Mouse (Mus musculus): ENCODE measurements around the gene Gja6. TPM values are rescaled to one million over a fixed set of nuclear protein-coding genes. Genes with fewer than 3 reads are reported as not detected.

The Gja6 gene
- polyA plus RNA-seq, 1 experiment from 2014 or later: not detected

GRCm38 (mm10) chrX:160905913-160906312 is 939 bp downstream of the Gja6 start:
- Histone ChIP-seq H3K27ac (replicated peaks in 1 of 2; ENCODE audit: control insufficient read depth in 1 of 2, insufficient read depth in 1 of 2, low read depth in 2 of 2, low read length in 2 of 2) (no peak overlapping the region), H3K4me1 (ENCODE audit: control insufficient read depth in 2 of 2, insufficient read depth in 2 of 2, low read length in 2 of 2) (no peaks in the 10 kb centered on the region; a peak in 1 of 4 replicates), H3K27me3 (ENCODE audit: control insufficient read depth, insufficient read depth, low read length) (no peaks in the 10 kb centered on the region), H3K4me2 (ENCODE audit: low read length) (no peak overlapping the region), H3K9me3 (ENCODE audit: control insufficient read depth, low read length) (no peaks in the 10 kb centered on the region), H3K36me3 (ENCODE audit: control insufficient read depth, insufficient read depth, low read length) (no peaks in the 10 kb centered on the region), H3K4me3 (ENCODE audit: control insufficient read depth in 1 of 2, insufficient read depth in 1 of 2, low read depth in 1 of 2, low read length in 2 of 2) (no peak overlapping the region), H3K9ac (ENCODE audit: low read length) (no peak overlapping the region)
- WGBS: 70% methylated on average over 4 of the region's 4 CpGs
- no peak for ATAC-seq (ENCODE audit: insufficient number of reproducible peaks, insufficient read depth, low FRiP score, low read depth)

DNA sequence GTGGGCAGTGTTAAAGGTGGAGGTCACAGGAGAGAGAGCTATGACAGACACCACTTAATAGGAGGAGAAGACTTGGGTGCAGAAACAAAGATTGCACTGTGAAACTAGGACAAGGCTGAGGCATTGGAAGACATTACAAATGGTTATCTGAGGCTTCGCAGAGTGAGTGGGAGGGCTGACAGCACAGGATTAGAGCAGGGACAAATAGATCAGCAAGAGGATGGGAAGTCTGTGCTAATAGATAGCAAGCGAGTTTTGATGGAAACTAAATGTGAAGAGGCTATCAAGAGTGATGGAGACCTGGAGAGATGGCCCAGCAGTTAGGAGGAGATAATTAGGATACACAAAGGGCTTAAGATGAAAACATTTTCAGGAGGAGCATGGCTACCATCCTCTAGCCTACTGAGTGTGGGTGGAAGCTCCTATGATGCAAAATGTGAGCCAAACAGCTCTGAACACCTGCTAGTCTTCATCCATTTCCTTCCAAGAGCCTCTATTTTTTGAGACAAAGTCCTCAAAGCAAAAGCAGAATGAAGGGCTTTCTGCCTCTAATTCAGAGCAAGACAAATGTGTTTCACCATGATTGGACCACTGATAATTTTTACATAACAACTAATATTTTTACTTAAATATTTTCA is 1.7 kb downstream of the Gja6 start:
- Histone ChIP-seq H3K27me3 (ENCODE audit: control insufficient read depth, insufficient read depth, low read length) (no peaks in the 10 kb centered on the region), H3K27ac (replicated peaks in 1 of 2; ENCODE audit: control insufficient read depth in 1 of 2, insufficient read depth in 1 of 2, low read depth in 2 of 2, low read length in 2 of 2) (no peak overlapping the region), H3K4me3 (ENCODE audit: control insufficient read depth in 1 of 2, insufficient read depth in 1 of 2, low read depth in 1 of 2, low read length in 2 of 2) (no peak overlapping the region), H3K9me3 (ENCODE audit: control insufficient read depth, low read length) (no peaks in the 10 kb centered on the region), H3K4me2 (ENCODE audit: low read length) (no peak overlapping the region), H3K9ac (ENCODE audit: low read length) (no peak overlapping the region), H3K36me3 (ENCODE audit: control insufficient read depth, insufficient read depth, low read length) (no peaks in the 10 kb centered on the region), H3K4me1 (ENCODE audit: control insufficient read depth in 2 of 2, insufficient read depth in 2 of 2, low read length in 2 of 2) (no peaks in the 10 kb centered on the region; a peak in 1 of 4 replicates)
- 49% methylated on average over 2 of the region's 2 CpGs for WGBS
- ATAC-seq (ENCODE audit: insufficient number of reproducible peaks, insufficient read depth, low FRiP score, low read depth): no peak

DNA sequence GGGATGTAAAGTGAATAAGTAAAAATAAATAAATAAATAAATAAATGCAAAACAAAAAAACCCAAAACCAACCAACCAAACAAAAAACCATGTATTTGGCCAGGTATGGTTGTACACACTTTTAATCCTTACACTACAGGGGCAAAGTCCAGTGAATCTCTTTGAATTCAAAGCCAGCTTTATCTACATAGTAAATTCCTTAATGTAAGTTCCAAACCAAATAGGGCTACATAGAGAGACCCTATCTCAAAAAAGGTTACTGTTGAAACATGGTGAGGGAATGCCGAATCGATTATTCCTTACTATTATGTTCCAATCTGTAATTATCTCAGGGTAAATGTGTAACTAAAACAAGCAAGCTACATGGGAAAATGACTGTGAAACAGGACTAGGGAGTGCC is 5.7 kb downstream of the Gja6 start:
- Histone ChIP-seq H3K9me3 (ENCODE audit: control insufficient read depth, low read length) (no peaks in the 10 kb centered on the region), H3K27ac (replicated peaks in 1 of 2; ENCODE audit: control insufficient read depth in 1 of 2, insufficient read depth in 1 of 2, low read depth in 2 of 2, low read length in 2 of 2) (no peak overlapping the region), H3K36me3 (ENCODE audit: control insufficient read depth, insufficient read depth, low read length) (no peaks in the 10 kb centered on the region), H3K9ac (ENCODE audit: low read length) (no peak overlapping the region), H3K4me1 (ENCODE audit: control insufficient read depth in 2 of 2, insufficient read depth in 2 of 2, low read length in 2 of 2) (no peaks in the 10 kb centered on the region), H3K4me3 (ENCODE audit: control insufficient read depth in 1 of 2, insufficient read depth in 1 of 2, low read depth in 1 of 2, low read length in 2 of 2) (no peak overlapping the region), H3K27me3 (ENCODE audit: control insufficient read depth, insufficient read depth, low read length) (no peaks in the 10 kb centered on the region), H3K4me2 (ENCODE audit: low read length) (no peak overlapping the region)
- ATAC-seq (ENCODE audit: insufficient number of reproducible peaks, insufficient read depth, low FRiP score, low read depth): no peak
- WGBS: 76% methylated on average over 2 of the region's 2 CpGs

- ATAC-seq (ENCODE audit: insufficient number of reproducible peaks, insufficient read depth, low FRiP score, low read depth): no peak
- Histone ChIP-seq H3K9me3 (ENCODE audit: control insufficient read depth, low read length) (no peaks in the 10 kb centered on the region), H3K27ac (replicated peaks in 1 of 2; ENCODE audit: control insufficient read depth in 1 of 2, insufficient read depth in 1 of 2, low read depth in 2 of 2, low read length in 2 of 2) (no peak overlapping the region), H3K4me1 (ENCODE audit: control insufficient read depth in 2 of 2, insufficient read depth in 2 of 2, low read length in 2 of 2) (no peaks in the 10 kb centered on the region), H3K9ac (ENCODE audit: low read length) (no peak overlapping the region), H3K4me3 (ENCODE audit: control insufficient read depth in 1 of 2, insufficient read depth in 1 of 2, low read depth in 1 of 2, low read length in 2 of 2) (no peak overlapping the region), H3K27me3 (ENCODE audit: control insufficient read depth, insufficient read depth, low read length) (no peaks in the 10 kb centered on the region), H3K36me3 (ENCODE audit: control insufficient read depth, insufficient read depth, low read length) (no peaks in the 10 kb centered on the region), H3K4me2 (ENCODE audit: low read length) (no peak overlapping the region)
- 35% methylated on average over 1 of the region's 1 CpGs for WGBS
Observed at GRCm38 (mm10) chrX:160892077-160892476, 14.8 kb downstream of the Gja6 start.

GRCm38 (mm10) chrX:160886301-160886700 is 20.6 kb downstream of the Gja6 start:
- no peak overlapping the region for H3K9ac ChIP-seq (ENCODE audit: low read length)
- no peaks in the 10 kb centered on the region for H3K9me3 ChIP-seq (ENCODE audit: control insufficient read depth, low read length)
- no peaks in the 10 kb centered on the region for H3K36me3 ChIP-seq (ENCODE audit: control insufficient read depth, insufficient read depth, low read length)
- no peak for ATAC-seq (ENCODE audit: insufficient number of reproducible peaks, insufficient read depth, low FRiP score, low read depth)
- no peak overlapping the region for H3K4me2 ChIP-seq (ENCODE audit: low read length)
- H3K27me3 ChIP-seq (ENCODE audit: control insufficient read depth, insufficient read depth, low read length): no peaks in the 10 kb centered on the region
- no peaks in the 10 kb centered on the region for H3K4me1 ChIP-seq (ENCODE audit: control insufficient read depth in 2 of 2, insufficient read depth in 2 of 2, low read length in 2 of 2)
- no peak overlapping the region for H3K27ac ChIP-seq (replicated peaks in 1 of 2; ENCODE audit: control insufficient read depth in 1 of 2, insufficient read depth in 1 of 2, low read depth in 2 of 2, low read length in 2 of 2)
- H3K4me3 ChIP-seq (ENCODE audit: control insufficient read depth in 1 of 2, insufficient read depth in 1 of 2, low read depth in 1 of 2, low read length in 2 of 2): no peak overlapping the region
- WGBS: 73% methylated on average over 2 of the region's 2 CpGs

GRCm38 (mm10) chrX:160866576-160866975 is 40.3 kb downstream of the Gja6 start:
- Histone ChIP-seq H3K4me2 (ENCODE audit: low read length) (no peak overlapping the region), H3K4me1 (ENCODE audit: control insufficient read depth in 2 of 2, insufficient read depth in 2 of 2, low read length in 2 of 2) (no peaks in the 10 kb centered on the region), H3K27me3 (ENCODE audit: control insufficient read depth, insufficient read depth, low read length) (no peaks in the 10 kb centered on the region), H3K9me3 (ENCODE audit: control insufficient read depth, low read length) (no peaks in the 10 kb centered on the region), H3K9ac (ENCODE audit: low read length) (no peak overlapping the region), H3K27ac (replicated peaks in 1 of 2; ENCODE audit: control insufficient read depth in 1 of 2, insufficient read depth in 1 of 2, low read depth in 2 of 2, low read length in 2 of 2) (no peak overlapping the region), H3K4me3 (ENCODE audit: control insufficient read depth in 1 of 2, insufficient read depth in 1 of 2, low read depth in 1 of 2, low read length in 2 of 2) (no peak overlapping the region), H3K36me3 (ENCODE audit: control insufficient read depth, insufficient read depth, low read length) (no peaks in the 10 kb centered on the region)
- WGBS: 87% methylated on average over 4 of the region's 4 CpGs
- no peak for ATAC-seq (ENCODE audit: insufficient number of reproducible peaks, insufficient read depth, low FRiP score, low read depth)

DNA sequence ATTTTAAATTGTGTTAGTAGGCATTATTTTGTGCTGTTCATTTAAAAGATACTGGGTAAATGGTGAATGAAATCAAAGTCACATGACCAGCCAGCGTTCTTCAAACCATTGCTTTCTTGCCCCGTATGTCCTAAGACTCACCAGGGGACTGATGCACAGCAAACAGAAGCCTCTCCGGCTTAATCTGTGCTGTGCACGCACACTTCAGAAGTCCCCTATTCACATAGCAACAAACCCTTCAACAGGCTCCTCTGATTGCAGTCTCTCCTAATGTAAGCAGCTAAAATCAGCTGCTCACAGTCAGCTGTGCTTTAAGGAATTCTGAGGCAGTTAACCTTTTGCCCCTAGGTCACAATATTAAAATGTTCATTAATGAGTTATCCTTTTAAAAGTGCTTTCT is 41.8 kb downstream of the Gja6 start:
- H3K4me2 ChIP-seq (ENCODE audit: low read length): no peak overlapping the region
- H3K4me3 ChIP-seq (ENCODE audit: control insufficient read depth in 1 of 2, insufficient read depth in 1 of 2, low read depth in 1 of 2, low read length in 2 of 2): no peak overlapping the region
- no peaks in the 10 kb centered on the region for H3K36me3 ChIP-seq (ENCODE audit: control insufficient read depth, insufficient read depth, low read length)
- 82% methylated on average over 4 of the region's 4 CpGs for WGBS
- H3K9ac ChIP-seq (ENCODE audit: low read length): no peak overlapping the region
- H3K27me3 ChIP-seq (ENCODE audit: control insufficient read depth, insufficient read depth, low read length): no peaks in the 10 kb centered on the region
- no peaks in the 10 kb centered on the region for H3K9me3 ChIP-seq (ENCODE audit: control insufficient read depth, low read length)
- ATAC-seq (ENCODE audit: insufficient number of reproducible peaks, insufficient read depth, low FRiP score, low read depth): no peak
- no peaks in the 10 kb centered on the region for H3K4me1 ChIP-seq (ENCODE audit: control insufficient read depth in 2 of 2, insufficient read depth in 2 of 2, low read length in 2 of 2)
- no peak overlapping the region for H3K27ac ChIP-seq (replicated peaks in 1 of 2; ENCODE audit: control insufficient read depth in 1 of 2, insufficient read depth in 1 of 2, low read depth in 2 of 2, low read length in 2 of 2)

- WGBS: 76% methylated on average over 4 of the region's 4 CpGs
- H3K9me3 ChIP-seq (ENCODE audit: control insufficient read depth, low read length): no peaks in the 10 kb centered on the region
- no peak overlapping the region for H3K27ac ChIP-seq (replicated peaks in 1 of 2; ENCODE audit: control insufficient read depth in 1 of 2, insufficient read depth in 1 of 2, low read depth in 2 of 2, low read length in 2 of 2)
- H3K27me3 ChIP-seq (ENCODE audit: control insufficient read depth, insufficient read depth, low read length): no peaks in the 10 kb centered on the region
- no peak overlapping the region for H3K4me2 ChIP-seq (ENCODE audit: low read length)
- H3K9ac ChIP-seq (ENCODE audit: low read length): no peak overlapping the region
- no peak overlapping the region for H3K4me3 ChIP-seq (ENCODE audit: control insufficient read depth in 1 of 2, insufficient read depth in 1 of 2, low read depth in 1 of 2, low read length in 2 of 2)
- H3K4me1 ChIP-seq (ENCODE audit: control insufficient read depth in 2 of 2, insufficient read depth in 2 of 2, low read length in 2 of 2): no peaks in the 10 kb centered on the region
- H3K36me3 ChIP-seq (ENCODE audit: control insufficient read depth, insufficient read depth, low read length): no peaks in the 10 kb centered on the region
- ATAC-seq (ENCODE audit: insufficient number of reproducible peaks, insufficient read depth, low FRiP score, low read depth): no peak
Observed at GRCm38 (mm10) chrX:160863689-160864383, 43.0 kb downstream of the Gja6 start.

Measured in heart, embryonic 14.5 days (tissue).